Mouse (Mus musculus): ENCODE measurements at regions not wholly inside any gene's neighbourhood (a gene's known extent, or its start where the extent isn't known, plus 50 kb on each side); places are given as distances from the start of the nearest gene placed in this dataset.

- TF ChIP-seq CTCF (IDR thresholded peaks at IDR 0.05) (no peak), POLR2A (IDR thresholded peaks at IDR 0.05; ENCODE audit: insufficient read depth, low read depth, low read length) (no peak)
Observed at GRCm38 (mm10) chr10:118613056-118613695, 172.3 kb downstream of the Ifng start.
